Comparison of ENCODE assay signal across 13 mouse cellular contexts in genomic region chr6:87335935-87336295, GRCm38 (mm10). TPM values are rescaled to one million over a fixed set of nuclear protein-coding genes. Genes with fewer than 3 reads are reported as not detected.
DNase-seq lines count a peak whose midpoint lies in the region; ATAC-seq and TF ChIP-seq lines count a peak whose summit lies in the region.
"Had no signal": no experiment of that assay in that cellular context is flagged by ENCODE, and none has a peak within 500 bp of the region (broad histone marks: within the 10 kb centered on the region; RNA-seq: fewer than 3 reads in every experiment).

No protein-coding gene starts in this region.

- no peak overlapping the region for H3K9ac ChIP-seq in hindbrain, embryonic 14.5 days
- H3K9ac ChIP-seq in hindbrain, postnatal 0 days (replicated peaks; ENCODE audit: low read length) = no peak overlapping the region
- peak overlapping the region; percentile 66; the same call in 1 of the 2 replicates for H3K9ac ChIP-seq in ES-Bruce4 (ENCODE audit: low read depth, poor library complexity, severe bottlenecking)
- no peak overlapping the region for H3K9ac ChIP-seq in forebrain, embryonic 14.5 days (ENCODE audit: low read length)

- no peak for TF ChIP-seq CTCF in hindbrain, postnatal 0 days (IDR thresholded peaks at IDR 0.05; ENCODE audit: low read depth)
- no peak for TF ChIP-seq CTCF in ES-Bruce4 (IDR thresholded peaks at IDR 0.05; ENCODE audit: low read depth, low read length)

- no peak for DNase-seq in hindbrain, embryonic 14.5 days (ENCODE audit: low spot score)
- DNase-seq in hindbrain, postnatal 0 days (ENCODE audit: low spot score) = no peak
- DNase-seq in forebrain, embryonic 14.5 days (ENCODE audit: low spot score) = no peak
- DNase-seq in lung, postnatal 10 days = peak; percentile 62
- DNase-seq in adrenal gland, postnatal 36 days = no peak
- DNase-seq in embryo, embryonic 9.5 days (ENCODE audit: extremely low spot score) = no peak
- no peak for DNase-seq in testis, postnatal 14 days (ENCODE audit: low spot score)

- no peak overlapping the region for H3K27ac ChIP-seq in hindbrain, embryonic 14.5 days
- no peak overlapping the region for H3K27ac ChIP-seq in hindbrain, postnatal 0 days
- no peak overlapping the region for H3K27ac ChIP-seq in ES-Bruce4 (ENCODE audit: insufficient read depth, low read length)
- H3K27ac ChIP-seq in forebrain, embryonic 14.5 days (ENCODE audit: low read depth, low read length) = no peak overlapping the region

- no peaks in the 10 kb centered on the region for H3K36me3 ChIP-seq in hindbrain, embryonic 14.5 days (replicated peaks; ENCODE audit: control insufficient read depth, insufficient read depth)
- no peaks in the 10 kb centered on the region for H3K36me3 ChIP-seq in hindbrain, postnatal 0 days (ENCODE audit: insufficient read depth, low read length)
- H3K36me3 ChIP-seq in ES-Bruce4 (ENCODE audit: control insufficient read depth, insufficient read depth, low read length, poor library complexity, severe bottlenecking) = no peaks in the 10 kb centered on the region
- no peaks in the 10 kb centered on the region for H3K36me3 ChIP-seq in forebrain, embryonic 14.5 days (ENCODE audit: control insufficient read depth, insufficient read depth, low read length)

- no peak for TF ChIP-seq POLR2A in ES-Bruce4 (IDR thresholded peaks at IDR 0.05; ENCODE audit: insufficient read depth, low read length)

- no peaks in the 10 kb centered on the region for H3K9me3 ChIP-seq in hindbrain, embryonic 14.5 days (ENCODE audit: control insufficient read depth, low read length)
- no peaks in the 10 kb centered on the region for H3K9me3 ChIP-seq in hindbrain, postnatal 0 days (ENCODE audit: low read length)
- H3K9me3 ChIP-seq in ES-Bruce4 (replicated peaks; ENCODE audit: control insufficient read depth, insufficient read depth, low read length, poor library complexity, severe bottlenecking) = no peaks in the 10 kb centered on the region
- H3K9me3 ChIP-seq in forebrain, embryonic 14.5 days (replicated peaks; ENCODE audit: control insufficient read depth, low read length) = no peaks in the 10 kb centered on the region

- ATAC-seq in hindbrain, embryonic 14.5 days (ENCODE audit: low FRiP score) = no peak
- no peak for ATAC-seq in hindbrain, postnatal 0 days
- no peak for ATAC-seq in forebrain, embryonic 14.5 days
- ATAC-seq: inflammation-experienced regulatory T-cells, adult 6 months had no signal

- H3K4me3 ChIP-seq in hindbrain, embryonic 14.5 days (replicated peaks; ENCODE audit: low read length) = peak overlapping the region; percentile 57; the same call in 1 of the 2 replicates
- no peak overlapping the region for H3K4me3 ChIP-seq in hindbrain, postnatal 0 days (ENCODE audit: low read length)
- H3K4me3 ChIP-seq in ES-Bruce4 (ENCODE audit: low read depth, low read length) = no peak overlapping the region
- H3K4me3 ChIP-seq in forebrain, embryonic 14.5 days (ENCODE audit: low read depth, low read length) = peak overlapping the region; percentile 64; the same call in 1 of the 2 replicates

- 35% methylated on average over 6 of the region's 6 CpGs for WGBS in hindbrain, embryonic 14.5 days
- 30% methylated on average over 6 of the region's 6 CpGs for WGBS in hindbrain, postnatal 0 days
- 31% methylated on average over 6 of the region's 6 CpGs for WGBS in forebrain, embryonic 14.5 days

- no peak for TF ChIP-seq EP300 in ES-Bruce4 (IDR thresholded peaks at IDR 0.05; ENCODE audit: insufficient read depth, low read depth, low read length)

- H3K4me1 ChIP-seq in hindbrain, embryonic 14.5 days (replicated peaks; ENCODE audit: control insufficient read depth, insufficient read depth, low read length) = peaks cover 16% of the 10 kb centered on the region
- peaks cover 3% of the 10 kb centered on the region; the same call in 1 of the 2 replicates for H3K4me1 ChIP-seq in hindbrain, postnatal 0 days (ENCODE audit: insufficient read depth, low read length)
- no peaks in the 10 kb centered on the region for H3K4me1 ChIP-seq in ES-Bruce4 (ENCODE audit: control insufficient read depth, insufficient read depth, low read length)
- H3K4me1 ChIP-seq in forebrain, embryonic 14.5 days (ENCODE audit: control insufficient read depth, insufficient read depth, low read length) = peaks cover 14% of the 10 kb centered on the region

- peak overlapping the region; percentile 80 for H3K4me2 ChIP-seq in hindbrain, embryonic 14.5 days (replicated peaks)
- no peak overlapping the region for H3K4me2 ChIP-seq in hindbrain, postnatal 0 days (ENCODE audit: low read depth, low read length)
- no peak overlapping the region; the same call in 1 of the 2 replicates for H3K4me2 ChIP-seq in forebrain, embryonic 14.5 days (ENCODE audit: low read length)

- H3K27me3 ChIP-seq in hindbrain, embryonic 14.5 days (ENCODE audit: control insufficient read depth, insufficient read depth, low read length) = no peaks in the 10 kb centered on the region
- no peaks in the 10 kb centered on the region for H3K27me3 ChIP-seq in hindbrain, postnatal 0 days (ENCODE audit: insufficient read depth, low read length)
- H3K27me3 ChIP-seq in ES-Bruce4 (ENCODE audit: control insufficient read depth, insufficient read depth, low read length, poor library complexity, severe bottlenecking) = peaks cover 5% of the 10 kb centered on the region; the same call in 1 of the 2 replicates
- H3K27me3 ChIP-seq in forebrain, embryonic 14.5 days (replicated peaks; ENCODE audit: control insufficient read depth, insufficient read depth, low read length) = no peaks in the 10 kb centered on the region

RNA-seq across cellular contexts. Expression of gene Antxr1, which starts 0.3 kb away (rescaled TPM):
- polyA plus RNA-seq in hindbrain, embryonic 14.5 days (2014; fragmentation: Nextera tagmentation; extraction: Ambion mirVana) = 4.7 and 5.5 TPM in 2 replicates
- total RNA-seq in hindbrain, postnatal 0 days (2014; rRNA removed) = 17.9 and 24.5 TPM in 2 replicates
- 4.0 and 4.2 TPM in 2 replicates for polyA plus RNA-seq in hindbrain, postnatal 0 days (2015; fragmentation: Nextera tagmentation; extraction: Ambion mirVana)
- polyA plus RNA-seq in ES-Bruce4 (2011; ENCODE audit: insufficient read depth, insufficient read length, low read depth, missing spikeins) = 0.94 and 1.6 TPM in 2 replicates
- polyA plus RNA-seq in forebrain, embryonic 14.5 days (2014; fragmentation: Nextera tagmentation; extraction: Ambion mirVana) = 1.9 and 2.3 TPM in 2 replicates
- total RNA-seq in adrenal gland, postnatal 36 days (2021) = 10 to 100 TPM; 16.3 to 21.7 TPM
- total RNA-seq: megakaryocyte-erythroid progenitor cell, adult 5-6 weeks had no signal

RNA-seq across cellular contexts. Expression of gene Gkn1, which starts 14.8 kb away (rescaled TPM):
- not detected in 2 replicates for polyA plus RNA-seq in hindbrain, embryonic 14.5 days (2014; fragmentation: Nextera tagmentation; extraction: Ambion mirVana)
- not detected in 2 replicates for total RNA-seq in hindbrain, postnatal 0 days (2014; rRNA removed)
- not detected in 2 replicates for polyA plus RNA-seq in hindbrain, postnatal 0 days (2015; fragmentation: Nextera tagmentation; extraction: Ambion mirVana)
- polyA plus RNA-seq in ES-Bruce4 (2011; ENCODE audit: insufficient read depth, insufficient read length, low read depth, missing spikeins) = not detected in 2 replicates
- polyA plus RNA-seq in forebrain, embryonic 14.5 days (2014; fragmentation: Nextera tagmentation; extraction: Ambion mirVana) = not detected in 2 replicates
- total RNA-seq in adrenal gland, postnatal 36 days (2021) = not detected
- total RNA-seq: adrenal gland, adult 18-20 months; ES-E14; left cerebral cortex, adult 18-20 months; megakaryocyte-erythroid progenitor cell, adult 5-6 weeks had no signal
- polyA plus RNA-seq: inflammation-experienced regulatory T-cells, adult 6 months had no signal

RNA-seq across cellular contexts. Expression of gene Gkn2, which starts 37.2 kb away (rescaled TPM):
- polyA plus RNA-seq in hindbrain, embryonic 14.5 days (2014; fragmentation: Nextera tagmentation; extraction: Ambion mirVana) = not detected in 2 replicates
- total RNA-seq in hindbrain, postnatal 0 days (2014; rRNA removed) = not detected in 2 replicates
- not detected in 2 replicates for polyA plus RNA-seq in hindbrain, postnatal 0 days (2015; fragmentation: Nextera tagmentation; extraction: Ambion mirVana)
- polyA plus RNA-seq in ES-Bruce4 (2011; ENCODE audit: insufficient read depth, insufficient read length, low read depth, missing spikeins) = not detected in 2 replicates
- polyA plus RNA-seq in forebrain, embryonic 14.5 days (2014; fragmentation: Nextera tagmentation; extraction: Ambion mirVana) = not detected in 2 replicates
- total RNA-seq in adrenal gland, postnatal 36 days (2021) = not detected
- total RNA-seq: adrenal gland, adult 18-20 months; ES-E14; left cerebral cortex, adult 18-20 months; megakaryocyte-erythroid progenitor cell, adult 5-6 weeks had no signal
- polyA plus RNA-seq: inflammation-experienced regulatory T-cells, adult 6 months had no signal

RNA-seq across cellular contexts. Expression of gene Gkn3, which starts 52.8 kb away (rescaled TPM):
- polyA plus RNA-seq in hindbrain, embryonic 14.5 days (2014; fragmentation: Nextera tagmentation; extraction: Ambion mirVana) = 0.25 and 0.39 TPM in 2 replicates
- not detected in 2 replicates for total RNA-seq in hindbrain, postnatal 0 days (2014; rRNA removed)
- 0.63 and 0.86 TPM in 2 replicates for polyA plus RNA-seq in hindbrain, postnatal 0 days (2015; fragmentation: Nextera tagmentation; extraction: Ambion mirVana)
- not detected in 2 replicates for polyA plus RNA-seq in ES-Bruce4 (2011; ENCODE audit: insufficient read depth, insufficient read length, low read depth, missing spikeins)
- polyA plus RNA-seq in forebrain, embryonic 14.5 days (2014; fragmentation: Nextera tagmentation; extraction: Ambion mirVana) = 0.42 and 0.45 TPM in 2 replicates
- under 1 TPM; 0.33 to 0.63 TPM for total RNA-seq in adrenal gland, postnatal 36 days (2021)
- total RNA-seq: ES-E14; megakaryocyte-erythroid progenitor cell, adult 5-6 weeks had no signal
- polyA plus RNA-seq: inflammation-experienced regulatory T-cells, adult 6 months had no signal

Comparison
In these comparisons a context has a peak if more than half of its experiments do, and no peak if none do; other contexts are left out.
1. H3K4me3 ChIP-seq: peak in hindbrain, embryonic 14.5 days (single experiment) and forebrain, embryonic 14.5 days (single experiment); none in hindbrain, postnatal 0 days (single experiment) and ES-Bruce4 (single experiment).